Mouse (Mus musculus): ENCODE measurements around the gene Rps6kl1.

GRCm38 (mm10) chr12:85136627-85137026 lies 14.4 kb downstream of the Rps6kl1 start:
- TF ChIP-seq CTCF (IDR thresholded peaks at IDR 0.05 in 2 of 3, conservative IDR thresholded peaks at IDR 0.05 in 1 of 3; ENCODE audit: control insufficient read depth in 1 of 3, insufficient read depth in 1 of 3, low read depth in 2 of 3, low read length in 3 of 3, poor library complexity in 1 of 3, severe bottlenecking in 1 of 3) = peak in 2 of 3 experiments; percentile 2 to 8; a peak in 1 of 6 replicates
- no peak for TF ChIP-seq USF1 (IDR thresholded peaks at IDR 0.05; ENCODE audit: low read depth, low read length)

Data from MEL (cell line).